Mouse (Mus musculus): ENCODE measurements around the gene Nop56. TPM values are rescaled to one million over a fixed set of nuclear protein-coding genes. Genes with fewer than 3 reads are reported as not detected.

Gene Nop56
- 262 and 300 TPM in 2 replicates for polyA plus RNA-seq (2016; fragmentation: Nextera tagmentation; extraction: Ambion mirVana)

GRCm38 (mm10) chr2:130274149-130274861 lies at the start of gene Nop56:
Gene Nop56 (plus strand): TSS chr2:130274430.
- Histone ChIP-seq H3K4me3 (peak within 1 kb of the TSS; percentile 95), H3K36me3 (peaks cover 38% of the 10 kb centered on the region), H3K4me1 (peaks cover 28% of the 10 kb centered on the region), H3K27me3 (no peaks in the 10 kb centered on the region), H3K9me3 (replicated peaks) (no peaks in the 10 kb centered on the region), H3K4me2 (replicated peaks) (peak within 1 kb of the TSS; percentile 89), H3K27ac (peak within 1 kb of the TSS; percentile 95), H3K9ac (peak within 1 kb of the TSS; percentile 91)
- WGBS = under 1% methylated on average over 68 of the region's 68 CpGs
- ATAC-seq (ENCODE audit: low FRiP score) = peak; percentile 97

GRCm38 (mm10) chr2:130246912-130247311 lies 27.3 kb upstream of the Nop56 start:
- no peak for ATAC-seq (ENCODE audit: low FRiP score)
- Histone ChIP-seq H3K4me1 (no peaks in the 10 kb centered on the region), H3K36me3 (no peaks in the 10 kb centered on the region), H3K27ac (no peak overlapping the region), H3K4me3 (no peak overlapping the region), H3K9ac (no peak overlapping the region), H3K9me3 (replicated peaks) (no peaks in the 10 kb centered on the region), H3K27me3 (no peaks in the 10 kb centered on the region; the same call in 1 of the 2 replicates), H3K4me2 (replicated peaks) (no peak overlapping the region)
- 49% methylated on average over 9 of the region's 9 CpGs for WGBS

GRCm38 (mm10) chr2:130248226-130248625 lies 26.0 kb upstream of the Nop56 start:
- H3K27me3 ChIP-seq = no peaks in the 10 kb centered on the region; the same call in 1 of the 2 replicates
- H3K36me3 ChIP-seq = no peaks in the 10 kb centered on the region
- H3K9me3 ChIP-seq (replicated peaks) = no peaks in the 10 kb centered on the region
- no peak overlapping the region for H3K9ac ChIP-seq
- no peak overlapping the region for H3K27ac ChIP-seq
- no peak for ATAC-seq (ENCODE audit: low FRiP score)
- no peak overlapping the region for H3K4me2 ChIP-seq (replicated peaks)
- no peak overlapping the region for H3K4me3 ChIP-seq
- H3K4me1 ChIP-seq = no peaks in the 10 kb centered on the region
- WGBS = 80% methylated on average over 7 of the region's 7 CpGs

GRCm38 (mm10) chr2:130256762-130257161 lies 17.5 kb upstream of the Nop56 start:
- ATAC-seq (ENCODE audit: low FRiP score) = no peak
- H3K4me1 ChIP-seq = no peaks in the 10 kb centered on the region
- H3K27me3 ChIP-seq = no peaks in the 10 kb centered on the region
- no peak overlapping the region for H3K4me2 ChIP-seq (replicated peaks)
- no peak overlapping the region for H3K9ac ChIP-seq
- H3K4me3 ChIP-seq = no peak overlapping the region
- 90% methylated on average over 4 of the region's 4 CpGs for WGBS
- H3K36me3 ChIP-seq = no peaks in the 10 kb centered on the region
- H3K9me3 ChIP-seq (replicated peaks) = no peaks in the 10 kb centered on the region
- no peak overlapping the region for H3K27ac ChIP-seq

GRCm38 (mm10) chr2:130260822-130261221 lies 13.4 kb upstream of the Nop56 start:
- no peaks in the 10 kb centered on the region for H3K27me3 ChIP-seq
- H3K4me1 ChIP-seq = no peaks in the 10 kb centered on the region
- no peak overlapping the region for H3K9ac ChIP-seq
- no peak overlapping the region for H3K4me2 ChIP-seq (replicated peaks)
- 91% methylated on average over 4 of the region's 4 CpGs for WGBS
- ATAC-seq (ENCODE audit: low FRiP score) = no peak
- H3K9me3 ChIP-seq (replicated peaks) = no peaks in the 10 kb centered on the region
- no peak overlapping the region for H3K27ac ChIP-seq
- no peak overlapping the region for H3K4me3 ChIP-seq
- H3K36me3 ChIP-seq = no peaks in the 10 kb centered on the region

- no peaks in the 10 kb centered on the region for H3K36me3 ChIP-seq
- H3K4me2 ChIP-seq (replicated peaks) = no peak overlapping the region
- H3K27me3 ChIP-seq = no peaks in the 10 kb centered on the region
- WGBS = 89% methylated on average over 2 of the region's 2 CpGs
- no peak overlapping the region for H3K9ac ChIP-seq
- ATAC-seq (ENCODE audit: low FRiP score) = no peak
- no peaks in the 10 kb centered on the region for H3K9me3 ChIP-seq (replicated peaks)
- H3K4me3 ChIP-seq = no peak overlapping the region
- no peaks in the 10 kb centered on the region for H3K4me1 ChIP-seq
- no peak overlapping the region for H3K27ac ChIP-seq
Observed at GRCm38 (mm10) chr2:130261914-130262313, 12.3 kb upstream of the Nop56 start.

- H3K27ac ChIP-seq = no peak overlapping the region
- ATAC-seq (ENCODE audit: low FRiP score) = no peak
- 88% methylated on average over 2 of the region's 2 CpGs for WGBS
- H3K9me3 ChIP-seq (replicated peaks) = no peaks in the 10 kb centered on the region
- no peak overlapping the region for H3K9ac ChIP-seq
- H3K4me1 ChIP-seq = no peaks in the 10 kb centered on the region
- H3K36me3 ChIP-seq = no peaks in the 10 kb centered on the region
- no peak overlapping the region for H3K4me3 ChIP-seq
- no peaks in the 10 kb centered on the region for H3K27me3 ChIP-seq
- no peak overlapping the region for H3K4me2 ChIP-seq (replicated peaks)
Observed at GRCm38 (mm10) chr2:130262398-130262797, 11.8 kb upstream of the Nop56 start.

- no peak overlapping the region for H3K9ac ChIP-seq
- H3K4me2 ChIP-seq (replicated peaks) = no peak overlapping the region
- WGBS = 95% methylated on average over 1 of the region's 1 CpGs
- no peak overlapping the region for H3K27ac ChIP-seq
- H3K4me1 ChIP-seq = no peaks in the 10 kb centered on the region
- no peaks in the 10 kb centered on the region for H3K27me3 ChIP-seq
- H3K36me3 ChIP-seq = no peaks in the 10 kb centered on the region
- no peak overlapping the region for H3K4me3 ChIP-seq
- no peaks in the 10 kb centered on the region for H3K9me3 ChIP-seq (replicated peaks)
- ATAC-seq (ENCODE audit: low FRiP score) = no peak
Observed at GRCm38 (mm10) chr2:130265520-130265919, 8.7 kb upstream of the Nop56 start.

- H3K9ac ChIP-seq = no peak overlapping the region
- H3K9me3 ChIP-seq (replicated peaks) = no peaks in the 10 kb centered on the region
- no peaks in the 10 kb centered on the region for H3K36me3 ChIP-seq
- no peak overlapping the region for H3K27ac ChIP-seq
- H3K4me3 ChIP-seq = no peak overlapping the region
- 76% methylated on average over 7 of the region's 7 CpGs for WGBS
- ATAC-seq (ENCODE audit: low FRiP score) = no peak
- H3K27me3 ChIP-seq = no peaks in the 10 kb centered on the region
- peaks cover 3% of the 10 kb centered on the region; the same call in 1 of the 2 replicates for H3K4me1 ChIP-seq
- H3K4me2 ChIP-seq (replicated peaks) = no peak overlapping the region
Observed at GRCm38 (mm10) chr2:130268074-130268473, 6.2 kb upstream of the Nop56 start.

GRCm38 (mm10) chr2:130273732-130274131 lies 498 bp upstream of the Nop56 start:
- H3K9me3 ChIP-seq (replicated peaks) = no peaks in the 10 kb centered on the region
- WGBS = under 1% methylated on average over 14 of the region's 14 CpGs
- peaks cover 35% of the 10 kb centered on the region for H3K36me3 ChIP-seq
- peak; percentile 38 for ATAC-seq (ENCODE audit: low FRiP score)
- H3K4me3 ChIP-seq = peak overlapping the region; percentile 95
- peaks cover 28% of the 10 kb centered on the region for H3K4me1 ChIP-seq
- H3K9ac ChIP-seq = peak overlapping the region; percentile 82
- peak overlapping the region; percentile 89 for H3K27ac ChIP-seq
- peak overlapping the region; percentile 89 for H3K4me2 ChIP-seq (replicated peaks)
- no peaks in the 10 kb centered on the region for H3K27me3 ChIP-seq

- no peaks in the 10 kb centered on the region for H3K27me3 ChIP-seq
- WGBS = 3% methylated on average over 10 of the region's 10 CpGs
- no peak for ATAC-seq (ENCODE audit: low FRiP score)
- peak overlapping the region; percentile 95 for H3K27ac ChIP-seq
- H3K36me3 ChIP-seq = peaks cover 43% of the 10 kb centered on the region
- H3K9ac ChIP-seq = peak overlapping the region; percentile 91
- H3K4me1 ChIP-seq = peaks cover 28% of the 10 kb centered on the region
- peak overlapping the region; percentile 89 for H3K4me2 ChIP-seq (replicated peaks)
- H3K4me3 ChIP-seq = peak overlapping the region; percentile 95
- H3K9me3 ChIP-seq (replicated peaks) = no peaks in the 10 kb centered on the region
Observed at GRCm38 (mm10) chr2:130274862-130275261, 632 bp downstream of the Nop56 start.

- WGBS = 49% methylated on average over 6 of the region's 6 CpGs
- Histone ChIP-seq H3K4me3 (peak overlapping the region; percentile 95), H3K4me2 (replicated peaks) (peak overlapping the region; percentile 89), H3K9me3 (replicated peaks) (no peaks in the 10 kb centered on the region), H3K9ac (peak overlapping the region; percentile 91; the same call in 1 of the 2 replicates), H3K4me1 (peaks cover 28% of the 10 kb centered on the region), H3K36me3 (peaks cover 51% of the 10 kb centered on the region), H3K27ac (no peak overlapping the region), H3K27me3 (no peaks in the 10 kb centered on the region)
- no peak for ATAC-seq (ENCODE audit: low FRiP score)
Observed at GRCm38 (mm10) chr2:130275649-130276048, 1.4 kb downstream of the Nop56 start.

GRCm38 (mm10) chr2:130279600-130280091 lies 5.4 kb downstream of the Nop56 start:
- no peaks in the 10 kb centered on the region for H3K27me3 ChIP-seq
- H3K4me2 ChIP-seq (replicated peaks) = no peak overlapping the region
- no peak for ATAC-seq (ENCODE audit: low FRiP score)
- H3K4me3 ChIP-seq = no peak overlapping the region
- no peak overlapping the region for H3K9ac ChIP-seq
- whole genome bisulfite sequencing = 46% methylated on average over 8 of the region's 8 CpGs
- H3K4me1 ChIP-seq = peaks cover 25% of the 10 kb centered on the region
- 0 out of 2 replicates have a peak overlapping the region, but pooled peaks have one; percentile 0 for H3K27ac ChIP-seq
- no peaks in the 10 kb centered on the region for H3K9me3 ChIP-seq (replicated peaks)
- peaks cover 63% of the 10 kb centered on the region for H3K36me3 ChIP-seq

All from hindbrain, embryonic 12.5 days (tissue).